Mouse (Mus musculus): ENCODE measurements around the gene Gm28308. TPM values are rescaled to one million over a fixed set of nuclear protein-coding genes. Genes with fewer than 3 reads are reported as not detected.

Gene Gm28308
- polyA plus RNA-seq, 1 experiment from 2014 or later: 0.92 TPM

- Histone ChIP-seq H3K27ac (peak overlapping the region; percentile 98), H3K9me3 (replicated peaks) (no peaks in the 10 kb centered on the region), H3K4me2 (peak overlapping the region; percentile 7; the same call in 1 of the 2 replicates), H3K27me3 (no peaks in the 10 kb centered on the region), H3K36me3 (0 out of 2 replicates have a peak, but pooled peaks cover 10% of the 10 kb centered on the region), H3K4me1 (peaks cover 99% of the 10 kb centered on the region), H3K4me3 (replicated peaks) (no peak overlapping the region), H3K9ac (no peak overlapping the region)
- 30% methylated on average over 2 of the region's 2 CpGs for WGBS
- ATAC-seq (replicated peaks; ENCODE audit: low FRiP score): no peak
Measured at GRCm38 (mm10) chr6:52182030-52182429, 31.1 kb downstream of the Gm28308 start.

GRCm38 (mm10) chr6:52180726-52181125 lies 32.4 kb downstream of the Gm28308 start:
- Histone ChIP-seq H3K27ac (peak overlapping the region; percentile 98), H3K27me3 (no peaks in the 10 kb centered on the region)

GRCm38 (mm10) chr6:52180213-52180710 lies 32.9 kb downstream of the Gm28308 start:
- no peak for ATAC-seq (replicated peaks; ENCODE audit: low FRiP score)
- 0 out of 2 replicates have a peak, but pooled peaks cover 7% of the 10 kb centered on the region for H3K36me3 ChIP-seq
- no peaks in the 10 kb centered on the region for H3K27me3 ChIP-seq
- H3K4me3 ChIP-seq (replicated peaks): peak overlapping the region; percentile 62
- H3K9me3 ChIP-seq (replicated peaks): no peaks in the 10 kb centered on the region
- peak overlapping the region; percentile 98 for H3K27ac ChIP-seq
- peak overlapping the region; percentile 56 for H3K9ac ChIP-seq
- peak overlapping the region; percentile 67 for H3K4me2 ChIP-seq
- WGBS: 20% methylated on average over 11 of the region's 11 CpGs
- peaks cover 91% of the 10 kb centered on the region for H3K4me1 ChIP-seq

More at GRCm38 (mm10) chr6:52180726-52181125, 32.4 kb downstream of the Gm28308 start:
- H3K4me1 ChIP-seq: peaks cover 96% of the 10 kb centered on the region
- H3K9me3 ChIP-seq (replicated peaks): no peaks in the 10 kb centered on the region
- WGBS: 44% methylated on average over 3 of the region's 3 CpGs
- peak overlapping the region; percentile 62 for H3K4me3 ChIP-seq (replicated peaks)
- peak overlapping the region; percentile 56 for H3K9ac ChIP-seq
- 0 out of 2 replicates have a peak, but pooled peaks cover 7% of the 10 kb centered on the region for H3K36me3 ChIP-seq
- no peak for ATAC-seq (replicated peaks; ENCODE audit: low FRiP score)
- H3K4me2 ChIP-seq: peak overlapping the region; percentile 67

GRCm38 (mm10) chr6:52179690-52180089 lies 33.4 kb downstream of the Gm28308 start:
- Histone ChIP-seq H3K4me3 (replicated peaks) (peak overlapping the region; percentile 62), H3K27me3 (no peaks in the 10 kb centered on the region), H3K4me1 (peaks cover 91% of the 10 kb centered on the region), H3K4me2 (peak overlapping the region; percentile 67), H3K9ac (peak overlapping the region; percentile 56), H3K36me3 (0 out of 2 replicates have a peak, but pooled peaks cover 7% of the 10 kb centered on the region), H3K27ac (peak overlapping the region; percentile 98), H3K9me3 (replicated peaks) (no peaks in the 10 kb centered on the region)
- 11% methylated on average over 10 of the region's 10 CpGs for WGBS
- ATAC-seq (replicated peaks; ENCODE audit: low FRiP score): no peak

- Histone ChIP-seq H3K4me2 (peak overlapping the region; percentile 67), H3K9ac (peak overlapping the region; percentile 56), H3K9me3 (replicated peaks) (no peaks in the 10 kb centered on the region), H3K4me3 (replicated peaks) (peak overlapping the region; percentile 62), H3K4me1 (peaks cover 89% of the 10 kb centered on the region), H3K27ac (peak overlapping the region; percentile 98), H3K27me3 (no peaks in the 10 kb centered on the region), H3K36me3 (0 out of 2 replicates have a peak, but pooled peaks cover 7% of the 10 kb centered on the region)
- WGBS: 13% methylated on average over 4 of the region's 4 CpGs
- no peak for ATAC-seq (replicated peaks; ENCODE audit: low FRiP score)
Measured at GRCm38 (mm10) chr6:52178918-52179665, 34.0 kb downstream of the Gm28308 start.

GRCm38 (mm10) chr6:52177806-52178205 lies 35.3 kb downstream of the Gm28308 start:
- Histone ChIP-seq H3K4me1 (peaks cover 87% of the 10 kb centered on the region), H3K4me3 (replicated peaks) (peak overlapping the region; percentile 62), H3K4me2 (peak overlapping the region; percentile 67), H3K27me3 (no peaks in the 10 kb centered on the region), H3K36me3 (0 out of 2 replicates have a peak, but pooled peaks cover 7% of the 10 kb centered on the region), H3K9me3 (replicated peaks) (no peaks in the 10 kb centered on the region), H3K27ac (peak overlapping the region; percentile 98), H3K9ac (peak overlapping the region; percentile 78)
- ATAC-seq (replicated peaks; ENCODE audit: low FRiP score): no peak
- WGBS: 9% methylated on average over 9 of the region's 9 CpGs

- 0 out of 2 replicates have a peak, but pooled peaks cover 6% of the 10 kb centered on the region for H3K36me3 ChIP-seq
Measured at GRCm38 (mm10) chr6:52177061-52177735, 35.9 kb downstream of the Gm28308 start, which contains the start of gene 5730596B20Rik. 5730596B20Rik (plus strand) TSS chr6:52177498.

GRCm38 (mm10) chr6:52176391-52176790 lies 36.7 kb downstream of the Gm28308 start:
- Histone ChIP-seq H3K4me3 (replicated peaks) (peak overlapping the region; percentile 62), H3K4me1 (peaks cover 87% of the 10 kb centered on the region), H3K27ac (peak overlapping the region; percentile 98), H3K4me2 (peak overlapping the region; percentile 67), H3K9me3 (replicated peaks) (no peaks in the 10 kb centered on the region), H3K9ac (peak overlapping the region; percentile 78), H3K36me3 (no peaks in the 10 kb centered on the region), H3K27me3 (no peaks in the 10 kb centered on the region)
- WGBS: 2% methylated on average over 6 of the region's 6 CpGs
- no peak for ATAC-seq (replicated peaks; ENCODE audit: low FRiP score)

More at GRCm38 (mm10) chr6:52177061-52177735, 35.9 kb downstream of the Gm28308 start, which contains the start of gene 5730596B20Rik:
- peak; percentile 27 for ATAC-seq (replicated peaks; ENCODE audit: low FRiP score)
- H3K27ac ChIP-seq: peak within 1 kb of the TSS; percentile 98
- peaks cover 87% of the 10 kb centered on the region for H3K4me1 ChIP-seq
- peak within 1 kb of the TSS; percentile 62 for H3K4me3 ChIP-seq (replicated peaks)
- no peaks in the 10 kb centered on the region for H3K9me3 ChIP-seq (replicated peaks)
- H3K27me3 ChIP-seq: no peaks in the 10 kb centered on the region
- H3K4me2 ChIP-seq: peak within 1 kb of the TSS; percentile 67
- WGBS: 1% methylated on average over 36 of the region's 36 CpGs
- H3K9ac ChIP-seq: peak within 1 kb of the TSS; percentile 78

GRCm38 (mm10) chr6:52175864-52176263 lies 37.3 kb downstream of the Gm28308 start:
- 0% methylated on average over 18 of the region's 35 CpGs for WGBS
- peak; percentile 29 for ATAC-seq (replicated peaks; ENCODE audit: low FRiP score)
- Histone ChIP-seq H3K36me3 (no peaks in the 10 kb centered on the region), H3K9ac (peak overlapping the region; percentile 78), H3K4me2 (peak overlapping the region; percentile 67), H3K4me1 (peaks cover 87% of the 10 kb centered on the region), H3K9me3 (replicated peaks) (no peaks in the 10 kb centered on the region), H3K4me3 (replicated peaks) (peak overlapping the region; percentile 62), H3K27me3 (no peaks in the 10 kb centered on the region), H3K27ac (peak overlapping the region; percentile 98)

- Histone ChIP-seq H3K4me3 (replicated peaks) (peak overlapping the region; percentile 62), H3K4me1 (peaks cover 87% of the 10 kb centered on the region), H3K9ac (peak overlapping the region; percentile 78), H3K27me3 (no peaks in the 10 kb centered on the region), H3K27ac (peak overlapping the region; percentile 98), H3K9me3 (replicated peaks) (no peaks in the 10 kb centered on the region), H3K4me2 (peak overlapping the region; percentile 67), H3K36me3 (no peaks in the 10 kb centered on the region)
- WGBS: 2% methylated on average over 41 of the region's 41 CpGs
- ATAC-seq (replicated peaks; ENCODE audit: low FRiP score): peak; percentile 59
Measured at GRCm38 (mm10) chr6:52174968-52175751, 38.0 kb downstream of the Gm28308 start.

GRCm38 (mm10) chr6:52173648-52174047 lies 39.5 kb downstream of the Gm28308 start:
- H3K4me2 ChIP-seq: peak overlapping the region; percentile 70
- H3K4me3 ChIP-seq (replicated peaks): peak overlapping the region; percentile 37
- H3K9ac ChIP-seq: no peak overlapping the region
- H3K36me3 ChIP-seq: 0 out of 2 replicates have a peak, but pooled peaks cover 4% of the 10 kb centered on the region
- no peak for ATAC-seq (replicated peaks; ENCODE audit: low FRiP score)
- no peaks in the 10 kb centered on the region for H3K27me3 ChIP-seq
- H3K4me1 ChIP-seq: peaks cover 83% of the 10 kb centered on the region
- peak overlapping the region; percentile 97 for H3K27ac ChIP-seq
- H3K9me3 ChIP-seq (replicated peaks): no peaks in the 10 kb centered on the region
- WGBS: 4% methylated on average over 4 of the region's 4 CpGs

Data from kidney, embryonic 15.5 days (tissue).